Mouse (Mus musculus): Measurements from ENCODE around the gene Gm20388.
A peak's percentile ranks its signal among the peaks of the same experiment; 100 is the strongest.
"Not testable (repeated sequence)": the region's sequence is repeated elsewhere in the genome, so short reads cannot be mapped to it uniquely, and the experiment has no call there.

The Gm20388 gene

DNA sequence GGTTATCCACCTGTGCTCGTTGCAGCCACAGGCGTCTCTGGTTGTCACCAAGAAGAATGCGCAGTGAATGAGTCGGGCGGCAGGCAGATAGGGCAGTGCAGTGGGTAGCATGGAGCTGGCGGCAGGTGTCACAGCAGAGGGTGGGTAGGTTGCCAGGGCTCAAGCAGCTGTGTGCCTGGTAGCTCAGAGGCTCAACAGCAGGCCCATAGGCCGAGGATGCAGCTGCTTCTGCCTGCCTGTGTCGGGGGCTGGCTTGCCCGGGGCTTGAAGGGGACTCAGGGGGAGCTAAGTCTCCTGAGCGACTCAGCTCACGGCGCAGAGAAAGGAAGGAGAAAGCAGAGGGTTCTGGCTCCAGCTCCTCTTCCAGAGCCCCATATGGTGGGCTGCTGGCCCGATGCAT lies 3322.7 kb downstream of the Gm20388 start:
- DNase-seq (ENCODE audit: low spot score in 2 of 2), result peak in 1 of 2 experiments; percentile 25

GRCm38 (mm10) chr8:123233760-123234159 lies 3323.1 kb downstream of the Gm20388 start:
- peak in 1 of 2 experiments; percentile 22 for DNase-seq (ENCODE audit: low spot score in 2 of 2)

- DNase-seq (ENCODE audit: low spot score in 2 of 2), result peak; percentile 83 to 89
Measured at GRCm38 (mm10) chr8:123234918-123235519, 3324.4 kb downstream of the Gm20388 start.

DNA sequence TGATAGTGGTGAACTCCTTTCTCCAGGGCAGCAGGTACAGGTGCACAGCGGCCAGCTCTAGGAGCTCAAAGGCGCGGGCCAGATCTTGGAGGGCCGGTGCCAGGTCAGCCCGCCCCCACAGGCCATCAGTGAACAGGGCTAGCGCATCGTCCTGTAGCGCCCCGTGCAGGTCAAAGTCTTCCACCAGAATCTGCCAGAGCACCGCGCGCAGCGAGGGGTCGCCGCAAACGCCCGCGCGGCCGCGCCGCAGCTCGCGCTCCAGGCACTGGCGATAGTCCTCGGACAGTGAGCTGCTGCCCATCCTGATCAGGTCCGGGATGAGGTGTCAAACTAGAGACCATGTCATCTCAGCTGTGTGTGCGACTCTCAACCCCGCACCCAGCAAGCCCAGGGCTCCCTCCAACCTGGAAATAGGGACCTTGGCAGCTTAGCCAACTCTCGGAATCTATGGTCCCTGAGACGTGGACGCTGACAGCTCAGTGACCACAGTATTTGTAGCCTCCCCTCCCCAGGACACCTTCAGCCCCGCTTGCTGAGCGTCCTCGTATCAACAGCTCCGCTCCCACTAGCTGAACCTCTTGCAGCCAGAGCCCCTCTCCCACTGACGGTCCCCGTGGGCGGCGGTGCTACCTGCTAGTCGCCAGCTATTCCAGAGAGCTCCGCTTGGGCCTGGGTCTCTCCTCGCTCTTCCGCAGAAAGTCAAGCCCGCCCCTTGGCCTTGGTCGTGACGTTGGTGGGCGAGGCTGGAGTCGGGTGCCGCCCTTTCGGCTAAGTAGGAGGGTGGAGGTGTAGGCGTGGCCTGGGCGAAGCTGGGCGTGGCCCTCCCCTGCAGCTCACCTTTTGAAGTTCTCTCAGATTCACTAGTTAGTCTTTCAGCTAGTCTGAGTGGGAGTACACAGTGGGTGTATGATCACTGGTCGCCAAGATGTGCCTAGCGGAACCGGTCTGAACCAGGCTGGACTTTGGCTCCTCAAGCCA lies 3325.2 kb downstream of the Gm20388 start, which contains the start of gene Spata2l:
Spata2l (minus strand) TSS at position 714 of the 978 bp plus-strand sequence.
- DNase-seq (ENCODE audit: low spot score in 2 of 2), result peak; percentile 80 to 86

DNA sequence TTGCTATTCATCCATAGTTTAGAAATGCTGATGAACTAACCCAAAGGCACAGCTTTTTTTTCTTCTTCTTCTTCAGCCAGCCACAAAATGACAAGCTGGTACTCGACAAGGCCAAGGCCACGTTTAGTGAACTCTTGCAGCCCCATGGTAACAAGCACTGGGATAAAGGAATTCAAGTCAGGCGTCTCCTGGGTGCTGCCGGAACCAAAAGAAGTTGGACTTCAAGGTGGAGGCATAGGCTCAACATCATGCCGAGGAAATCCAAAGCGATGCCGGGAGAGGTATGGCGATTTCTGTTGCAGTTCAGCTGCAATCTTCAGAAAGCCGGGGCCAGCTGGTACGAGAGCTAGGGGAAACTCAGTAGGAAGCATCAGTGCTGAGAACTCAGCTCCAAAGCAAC lies 3328.8 kb downstream of the Gm20388 start:
- no peak for DNase-seq (ENCODE audit: low spot score in 2 of 2)

GRCm38 (mm10) chr8:123242107-123242923 lies 3331.7 kb downstream of the Gm20388 start:
- no peak for DNase-seq (ENCODE audit: low spot score in 2 of 2)

GRCm38 (mm10) chr8:123243053-123243452 lies 3332.4 kb downstream of the Gm20388 start:
- no peak for DNase-seq (ENCODE audit: low spot score in 2 of 2)

- no peak for DNase-seq (ENCODE audit: low spot score in 2 of 2)
Measured at GRCm38 (mm10) chr8:123244382-123244781, 3333.7 kb downstream of the Gm20388 start.

GRCm38 (mm10) chr8:123245543-123245942 lies 3334.9 kb downstream of the Gm20388 start:
- no peak for DNase-seq (ENCODE audit: low spot score in 2 of 2)

- no peak for DNase-seq (ENCODE audit: low spot score in 2 of 2)
Measured at GRCm38 (mm10) chr8:123247748-123248147, 3337.1 kb downstream of the Gm20388 start.

GRCm38 (mm10) chr8:123248596-123248995 lies 3338.0 kb downstream of the Gm20388 start:
- no peak for DNase-seq (ENCODE audit: low spot score in 2 of 2)

DNA sequence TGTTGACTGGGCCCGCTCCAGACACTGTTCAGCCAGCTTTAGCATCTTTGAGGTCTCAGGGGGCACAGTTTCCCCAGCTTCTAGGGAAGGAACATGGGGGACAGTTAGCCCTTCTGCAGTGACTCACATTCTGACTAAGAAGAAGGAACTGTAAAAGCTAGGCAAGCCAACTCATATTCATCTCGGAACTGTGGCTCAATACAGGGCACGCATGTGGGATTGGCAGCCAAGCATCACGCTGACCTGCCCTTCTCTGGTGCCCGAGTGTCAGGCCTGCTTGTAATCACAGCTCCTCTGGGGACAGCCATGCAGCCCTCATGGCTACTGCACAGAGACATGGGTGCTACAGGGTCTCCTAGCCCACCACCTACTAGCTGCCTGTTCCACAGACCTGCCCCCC lies 3340.3 kb downstream of the Gm20388 start:
- no peak for DNase-seq (ENCODE audit: low spot score in 2 of 2)

DNA sequence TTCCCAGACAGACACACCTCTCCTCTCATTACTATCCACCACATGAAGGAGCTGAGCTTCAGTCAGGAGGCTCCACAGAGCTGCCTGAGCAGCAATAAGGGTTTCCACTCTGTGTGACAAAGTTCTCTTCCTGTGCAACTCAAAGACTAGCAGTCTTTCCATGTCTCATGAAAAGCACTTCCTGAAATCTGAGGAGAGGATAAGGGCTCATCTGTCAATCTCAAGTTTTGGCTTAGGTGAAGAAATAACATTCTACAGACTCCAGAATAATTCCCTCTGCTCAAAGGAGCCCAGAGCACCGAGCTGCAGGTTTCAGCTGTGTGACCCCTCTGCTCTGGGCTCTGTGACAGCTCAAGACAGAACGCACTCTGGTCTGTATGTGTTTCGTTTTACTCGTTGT lies 3342.3 kb downstream of the Gm20388 start:
- no peak for DNase-seq (ENCODE audit: low spot score in 2 of 2)

- DNase-seq (ENCODE audit: low spot score in 2 of 2), result no peak
Measured at GRCm38 (mm10) chr8:123253451-123254098, 3342.9 kb downstream of the Gm20388 start.

GRCm38 (mm10) chr8:123254099-123254885 lies 3343.7 kb downstream of the Gm20388 start, which contains the start of the genes Zfp276 and Vps9d1:
Gene Zfp276, plus strand, starts transcription at chr8:123254195.
Gene Vps9d1, minus strand, starts transcription at chr8:123254348.
- peak in 1 of 2 experiments; percentile 70 for DNase-seq (ENCODE audit: low spot score in 2 of 2)

- DNase-seq (ENCODE audit: low spot score in 2 of 2), result no peak
Measured at GRCm38 (mm10) chr8:123255170-123255569, 3344.5 kb downstream of the Gm20388 start.

- peak in 1 of 2 experiments; percentile 73 for DNase-seq (ENCODE audit: low spot score in 2 of 2)
Measured at GRCm38 (mm10) chr8:123257114-123257513, 3346.5 kb downstream of the Gm20388 start.

DNA sequence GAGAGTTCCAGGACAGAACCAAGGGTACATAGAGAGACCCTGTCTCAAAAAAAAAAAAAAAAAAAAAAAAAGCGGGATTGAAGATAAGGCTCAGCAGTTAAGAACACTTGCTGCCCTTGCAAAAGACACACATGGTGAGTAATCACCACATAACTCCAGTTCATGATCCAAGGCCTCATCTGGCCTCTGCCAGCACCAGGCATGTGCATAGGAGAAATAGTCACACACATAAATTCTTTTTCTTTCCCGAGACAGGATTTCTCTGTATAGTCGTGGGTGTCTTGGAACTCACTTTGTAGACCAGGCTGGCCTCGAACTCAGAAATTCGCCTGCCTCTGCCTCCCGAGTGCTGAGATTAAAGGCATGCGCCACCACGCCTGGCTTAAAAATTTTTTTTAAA lies 3347.0 kb downstream of the Gm20388 start:
- DNase-seq (ENCODE audit: low spot score in 2 of 2), result not testable (repeated sequence)

- no peak for DNase-seq (ENCODE audit: low spot score in 2 of 2)
Measured at GRCm38 (mm10) chr8:123267926-123268656, 3357.4 kb downstream of the Gm20388 start.

GRCm38 (mm10) chr8:123271147-123271546 lies 3360.5 kb downstream of the Gm20388 start:
- DNase-seq (ENCODE audit: low spot score in 2 of 2), result no peak

Data from left cerebral cortex, adult 9 months (tissue).